Mouse (Mus musculus) urinary bladder, postnatal 14 days (tissue): ENCODE measurements around the gene Stard3.
"Not testable (repeated sequence)": the region's sequence is repeated elsewhere in the genome, so short reads cannot be mapped to it uniquely, and the experiment has no call there.

Experiments
- DNase-seq: peaks from one replicate; pipeline ENCODE4 v3.0.0; 2021; ENCODE audit warnings: low spot score

The Stard3 gene

DNA sequence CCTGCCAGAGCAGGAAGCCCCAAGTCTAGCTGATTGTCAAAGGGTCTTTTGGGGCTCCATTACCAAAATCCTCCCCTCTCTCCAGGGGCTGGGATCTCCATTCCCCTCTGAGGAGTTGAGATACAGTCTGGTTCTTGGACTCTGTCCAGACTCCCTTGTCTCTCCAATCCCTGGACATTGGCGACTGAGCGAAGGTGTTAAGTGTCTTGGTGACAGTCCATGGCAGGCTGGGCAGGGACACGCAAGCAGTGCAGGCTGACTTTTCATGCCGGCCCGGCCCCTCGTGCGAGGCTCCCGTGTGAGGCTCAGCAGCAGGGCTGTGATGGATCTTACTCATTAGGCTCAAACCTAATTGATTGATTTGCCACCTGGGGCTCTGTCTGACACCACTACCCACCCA, 16.1 kb downstream of the Stard3 start:
- no peak for DNase-seq

DNA sequence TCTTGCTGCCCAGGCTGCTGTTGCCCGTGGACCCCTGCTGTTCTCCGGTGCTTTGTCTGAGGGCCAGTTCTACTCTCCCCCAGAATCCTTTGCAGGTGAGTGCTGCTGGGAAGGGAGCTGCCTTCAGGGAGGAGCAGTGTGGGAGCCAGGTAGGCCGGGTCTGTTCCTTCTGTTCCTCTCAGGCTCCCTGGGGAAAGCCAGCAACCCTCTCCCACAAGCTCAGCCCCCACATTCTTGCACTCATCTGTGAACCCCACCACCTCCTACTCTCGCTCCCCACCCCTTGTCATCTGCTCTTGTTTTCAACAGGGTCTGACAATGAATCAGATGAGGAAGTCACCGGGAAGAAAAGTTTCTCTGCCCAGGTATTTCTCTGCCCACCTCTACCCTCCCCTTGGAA, 18.6 kb downstream of the Stard3 start:
- no peak for DNase-seq

DNA sequence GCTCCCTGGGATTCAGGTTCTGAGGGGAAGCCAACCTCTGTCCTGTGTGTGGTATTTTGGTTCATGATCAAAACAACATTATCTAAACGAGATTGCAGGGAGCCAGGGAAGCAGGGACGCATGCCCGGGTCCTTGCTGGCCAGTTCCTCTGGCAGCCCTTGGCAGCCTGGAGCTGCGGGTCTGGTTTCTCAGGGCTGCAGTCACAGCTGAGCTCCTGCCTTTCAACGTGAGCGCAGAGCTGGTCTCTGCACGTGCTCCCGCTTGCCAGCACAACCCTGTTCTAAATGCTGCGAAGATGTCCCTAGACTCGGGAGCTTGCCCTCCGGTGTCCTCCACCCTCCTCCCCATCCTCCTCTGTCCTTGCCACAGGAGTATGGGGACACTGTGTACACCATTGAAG, 19.6 kb downstream of the Stard3 start:
- no peak for DNase-seq

DNA sequence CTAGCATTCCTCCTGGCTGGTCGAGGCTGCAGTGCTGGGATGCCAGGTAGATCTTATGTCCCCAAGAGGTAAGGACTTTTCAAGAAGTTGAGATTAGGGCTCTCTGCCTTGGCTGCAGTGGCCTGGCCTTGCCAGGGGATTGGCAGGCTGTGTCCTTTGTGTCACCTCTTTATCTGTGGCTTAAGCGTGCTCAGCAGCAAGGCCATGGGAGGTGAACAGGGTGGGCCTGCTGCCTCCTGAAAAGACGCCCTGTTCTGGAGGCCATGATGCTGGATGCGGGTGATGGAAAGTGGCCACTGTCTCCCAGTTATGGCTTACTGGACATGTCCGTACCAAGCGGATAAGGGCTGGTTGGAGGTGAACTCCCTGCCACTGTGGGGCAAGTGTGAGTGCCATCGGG, 21.2 kb downstream of the Stard3 start:
- DNase-seq: no peak

DNA sequence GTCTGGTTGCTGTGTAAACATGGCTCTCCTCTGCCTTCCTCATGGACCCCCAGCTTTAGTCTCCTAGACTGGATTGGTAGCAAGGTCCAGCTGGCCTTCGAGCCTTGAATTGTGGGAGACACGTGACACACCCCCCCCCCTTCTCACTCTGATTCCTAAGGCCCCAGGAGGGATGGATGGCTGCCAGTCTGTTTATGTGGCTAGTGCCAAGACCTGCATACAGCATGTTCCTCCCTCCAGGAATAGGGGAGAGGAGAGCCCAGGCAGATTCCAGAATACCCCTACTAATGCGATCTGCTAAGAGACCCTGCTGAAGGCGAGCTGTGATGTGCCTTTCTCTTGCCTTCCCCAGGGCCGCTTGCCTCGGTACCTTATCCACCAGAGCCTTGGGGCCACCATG, 21.9 kb downstream of the Stard3 start:
- DNase-seq: no peak

DNA sequence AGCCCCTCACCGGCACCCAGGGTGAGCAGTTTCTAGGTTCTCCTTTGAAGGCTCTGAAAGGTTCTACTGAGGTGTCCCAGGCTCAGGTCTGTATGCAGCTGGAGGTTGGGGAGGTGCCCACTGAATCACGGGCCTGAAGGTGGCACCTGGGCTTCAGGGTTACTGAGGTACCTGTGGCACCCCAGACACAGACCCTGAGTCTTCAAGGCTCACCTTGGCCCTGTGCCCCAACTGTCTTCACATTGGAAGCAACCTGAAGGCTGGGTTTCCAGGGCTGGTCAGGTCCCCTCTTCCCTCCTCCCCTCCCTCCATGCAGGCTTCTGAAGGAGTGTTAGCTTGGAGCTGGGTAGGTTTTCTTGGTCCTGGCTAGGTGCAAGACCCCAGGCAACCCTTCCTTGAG, 23.5 kb downstream of the Stard3 start:
- no peak for DNase-seq

DNA sequence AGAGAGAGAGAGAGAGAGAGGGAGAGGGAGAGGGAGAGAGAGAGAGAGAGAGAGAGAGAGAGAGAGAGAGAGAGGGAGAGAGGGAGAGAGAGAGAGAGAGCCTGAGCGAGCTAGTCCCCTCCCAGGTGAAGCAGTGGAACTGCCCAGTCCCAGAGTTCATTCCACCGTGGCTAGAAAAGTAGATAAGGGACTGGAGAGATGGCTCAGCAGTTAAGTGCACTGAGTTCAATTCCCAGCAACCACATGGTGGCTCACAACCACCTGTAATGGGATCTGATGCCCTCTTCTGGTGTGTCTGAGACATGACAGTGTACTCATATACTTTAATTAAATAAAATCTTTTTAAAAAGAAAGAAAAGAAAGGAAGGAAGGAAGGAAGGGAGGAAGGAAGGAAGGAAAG, 24.2 kb downstream of the Stard3 start:
- not testable (repeated sequence) for DNase-seq

DNA sequence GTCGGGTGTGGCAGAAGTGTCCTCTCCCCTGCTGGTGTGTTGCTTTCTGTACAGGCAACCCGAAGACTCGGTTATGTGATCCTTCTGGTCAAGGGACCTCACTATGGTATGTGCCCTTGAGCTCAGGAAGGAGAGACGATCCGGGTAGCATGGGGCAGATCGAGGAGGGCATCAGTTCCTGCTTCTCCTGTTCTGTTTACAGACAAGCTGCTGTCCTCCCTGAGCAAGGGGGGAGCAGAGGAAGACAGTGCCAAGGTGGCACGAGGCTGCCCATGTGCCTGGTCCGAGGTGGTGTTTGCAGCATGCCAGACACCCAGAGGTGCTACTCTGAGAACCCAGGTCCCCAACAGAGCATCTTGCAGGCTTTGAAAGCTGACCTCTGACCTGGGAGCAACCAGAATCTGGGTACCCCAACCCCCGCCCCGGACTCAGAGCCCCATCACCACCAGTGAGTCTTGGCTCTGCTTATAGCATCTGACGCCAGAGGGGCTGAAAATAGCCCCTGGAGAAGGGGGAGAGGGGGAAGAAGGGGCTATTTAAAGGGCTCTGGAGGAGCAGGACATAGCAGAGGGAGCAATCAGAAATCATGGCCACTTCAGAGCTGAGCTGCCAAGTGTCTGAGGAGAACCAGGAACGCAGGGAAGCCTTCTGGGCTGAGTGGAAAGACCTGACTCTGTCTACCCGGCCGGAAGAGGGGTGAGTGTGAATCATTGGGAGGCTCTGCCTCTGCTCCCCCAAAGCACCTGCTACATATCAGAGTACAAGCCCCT, 25.3 kb downstream of the Stard3 start, which contains the start of gene Tcap:
Tcap (plus strand) TSS at position 551 of the 770 bp plus-strand sequence.
- no peak for DNase-seq

DNA sequence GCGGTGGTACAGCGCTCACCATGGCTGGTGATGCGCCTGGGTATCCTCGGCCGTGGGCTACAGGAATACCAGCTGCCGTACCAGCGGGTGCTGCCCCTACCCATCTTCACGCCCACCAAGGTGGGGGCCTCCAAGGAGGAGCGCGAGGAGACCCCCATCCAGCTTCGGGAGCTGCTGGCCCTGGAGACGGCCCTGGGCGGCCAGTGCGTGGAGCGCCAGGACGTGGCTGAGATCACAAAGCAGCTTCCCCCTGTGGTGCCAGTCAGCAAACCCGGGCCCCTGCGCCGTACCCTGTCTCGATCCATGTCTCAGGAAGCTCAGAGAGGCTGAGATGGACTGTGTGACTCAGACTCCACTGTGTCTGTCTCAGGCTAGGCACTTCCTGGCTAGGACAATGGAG, 26.0 kb downstream of the Stard3 start:
- DNase-seq: no peak

DNA sequence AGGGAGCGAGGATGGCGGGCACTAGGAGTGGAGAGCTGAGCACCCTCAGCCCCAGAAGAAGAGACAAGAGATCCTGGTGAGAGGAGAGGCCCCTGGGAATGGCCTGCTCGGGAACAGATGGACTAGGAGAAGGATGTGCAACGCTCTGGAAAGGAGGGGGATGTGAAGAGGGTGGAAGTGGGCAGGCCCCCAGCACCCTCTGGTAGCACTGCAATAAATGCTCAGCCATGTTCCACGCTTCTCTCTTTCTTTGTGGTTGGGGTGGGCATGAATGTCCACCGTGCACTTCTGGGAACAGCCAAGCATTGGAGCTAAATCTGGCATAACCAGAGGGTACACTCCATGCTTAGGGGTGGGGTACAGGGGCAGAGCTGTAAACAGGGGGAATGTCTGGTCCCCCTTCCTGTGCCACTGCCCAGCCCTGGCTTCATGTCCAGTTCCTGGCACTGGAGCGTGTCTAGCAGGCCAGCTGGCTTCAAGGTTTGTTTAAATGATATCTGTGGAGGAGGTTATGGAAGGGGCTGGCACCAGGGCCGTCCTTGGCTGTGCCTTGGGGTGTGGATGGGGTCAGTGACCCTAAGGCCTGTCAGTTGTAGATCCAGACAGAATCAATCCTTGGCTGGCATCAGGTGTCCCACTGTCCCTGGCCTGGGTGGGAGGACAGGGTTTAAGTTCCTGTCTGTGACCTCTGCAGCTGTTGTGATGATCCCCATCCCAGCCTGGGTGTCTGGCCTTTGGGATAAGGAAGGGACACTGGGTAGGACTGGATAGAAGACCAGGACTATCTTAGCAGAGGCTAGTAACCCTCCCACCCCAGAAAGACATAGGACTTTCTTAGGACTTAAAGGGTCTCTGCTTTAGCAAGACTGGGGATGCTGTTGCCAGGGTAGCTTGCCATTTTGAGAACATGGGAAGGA, 26.8 kb downstream of the Stard3 start:
- no peak for DNase-seq

DNA sequence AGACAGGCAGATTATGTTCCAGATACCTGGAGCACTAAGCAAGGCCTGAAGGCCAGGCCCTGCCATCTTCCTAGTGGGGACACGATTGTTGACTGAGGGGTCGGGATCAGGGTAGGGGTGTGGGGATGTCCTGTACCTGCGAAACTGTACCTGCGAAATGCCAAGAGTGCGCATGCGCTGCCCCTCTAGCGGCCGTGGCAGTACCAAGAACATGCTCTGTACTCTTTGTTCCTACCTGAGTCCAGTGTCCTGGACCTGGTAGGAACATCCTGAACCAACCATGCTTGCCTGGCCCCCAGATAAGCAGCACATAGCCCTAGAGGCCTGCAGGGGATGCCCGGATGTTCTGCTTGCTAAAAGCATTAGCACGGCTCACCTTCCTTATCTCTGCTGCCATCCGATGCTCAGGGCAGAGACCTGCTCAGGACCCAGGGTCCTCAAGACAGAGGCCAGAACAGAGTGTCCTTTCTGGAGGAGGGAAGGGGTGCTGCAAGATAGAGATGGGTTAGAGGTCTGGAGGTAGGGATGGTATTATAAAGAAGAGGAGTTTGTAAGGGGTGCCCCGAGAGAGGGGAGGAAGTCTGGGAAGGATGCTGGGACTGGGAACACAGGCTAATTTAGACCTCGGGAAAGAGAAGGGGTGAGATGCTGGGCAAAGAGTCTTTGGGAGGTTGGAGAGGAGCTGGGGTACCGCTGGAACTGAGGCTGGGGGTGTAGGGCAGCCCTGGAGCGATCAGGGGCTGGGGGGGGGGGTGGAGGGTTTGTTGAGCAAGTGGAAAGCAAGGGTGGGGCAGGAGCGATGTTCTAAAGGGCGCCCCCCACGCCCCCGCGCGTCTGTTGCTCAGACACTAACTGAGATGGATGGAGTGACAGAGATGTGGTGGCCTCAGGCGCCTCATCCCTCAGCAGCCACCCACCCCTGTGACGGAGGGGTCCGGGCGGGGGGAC, 27.7 kb downstream of the Stard3 start, which contains the start of gene Pnmt:
Pnmt (plus strand) TSS at position 813 of the 948 bp plus-strand sequence.
- DNase-seq: no peak

DNA sequence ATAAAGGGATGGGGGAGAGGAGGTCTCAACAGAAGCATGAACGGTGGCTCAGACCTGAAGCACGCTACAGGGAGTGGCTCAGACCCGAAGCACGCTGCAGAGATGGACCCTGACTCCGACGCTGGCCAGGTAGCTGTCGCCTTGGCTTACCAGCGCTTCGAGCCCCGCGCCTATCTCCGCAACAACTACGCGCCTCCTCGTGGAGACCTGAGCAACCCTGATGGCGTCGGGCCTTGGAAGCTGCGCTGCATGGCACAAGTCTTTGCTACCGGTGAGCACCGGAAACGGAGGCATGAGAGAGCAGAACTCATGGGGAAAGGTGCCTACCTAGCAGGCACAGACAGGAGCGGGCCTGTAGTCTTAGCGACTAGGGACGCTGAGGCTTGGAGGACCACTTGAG, 28.4 kb downstream of the Stard3 start:
- no peak for DNase-seq

DNA sequence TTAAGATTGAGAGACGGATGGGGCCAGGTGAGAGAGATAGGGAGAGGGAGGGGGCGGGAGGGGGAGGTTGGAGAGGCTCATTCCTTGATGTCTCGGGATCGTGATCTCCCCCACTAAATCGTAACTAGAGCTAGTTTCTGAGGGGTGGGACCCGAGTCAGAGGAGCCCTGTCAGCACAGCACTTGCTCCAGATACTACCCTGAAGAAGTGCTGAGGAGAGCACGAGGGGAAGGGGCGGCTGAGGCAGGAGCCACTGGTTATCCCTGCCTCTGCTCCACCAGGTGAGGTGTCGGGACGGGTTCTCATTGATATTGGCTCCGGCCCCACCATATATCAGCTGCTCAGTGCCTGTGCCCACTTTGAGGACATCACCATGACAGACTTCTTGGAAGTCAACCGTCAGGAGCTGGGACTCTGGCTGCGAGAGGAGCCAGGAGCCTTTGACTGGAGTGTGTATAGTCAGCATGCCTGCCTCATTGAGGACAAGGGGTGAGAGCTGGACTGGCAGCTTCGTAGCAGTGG, 28.9 kb downstream of the Stard3 start:
- DNase-seq: no peak

DNA sequence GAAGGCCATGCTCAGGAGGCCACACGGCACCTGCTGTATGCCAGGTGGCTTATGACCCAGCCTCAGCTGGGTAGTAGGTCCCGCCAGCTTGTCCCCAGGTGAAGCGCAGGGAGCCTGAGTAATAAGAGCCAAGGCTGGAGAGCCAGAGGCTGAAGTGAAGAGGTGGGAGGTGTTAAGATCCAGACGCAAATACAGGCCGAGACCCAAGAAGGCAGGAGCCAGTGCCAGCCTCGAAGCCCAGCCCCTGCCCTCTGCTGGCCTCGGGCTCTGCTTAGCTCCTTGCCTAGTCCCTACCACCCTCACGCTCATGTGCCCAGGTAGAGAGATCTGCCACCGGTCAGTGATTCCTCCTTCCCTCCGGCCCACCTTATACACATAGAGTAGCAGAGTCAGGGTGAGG, 30.1 kb downstream of the Stard3 start:
- DNase-seq: no peak

DNA sequence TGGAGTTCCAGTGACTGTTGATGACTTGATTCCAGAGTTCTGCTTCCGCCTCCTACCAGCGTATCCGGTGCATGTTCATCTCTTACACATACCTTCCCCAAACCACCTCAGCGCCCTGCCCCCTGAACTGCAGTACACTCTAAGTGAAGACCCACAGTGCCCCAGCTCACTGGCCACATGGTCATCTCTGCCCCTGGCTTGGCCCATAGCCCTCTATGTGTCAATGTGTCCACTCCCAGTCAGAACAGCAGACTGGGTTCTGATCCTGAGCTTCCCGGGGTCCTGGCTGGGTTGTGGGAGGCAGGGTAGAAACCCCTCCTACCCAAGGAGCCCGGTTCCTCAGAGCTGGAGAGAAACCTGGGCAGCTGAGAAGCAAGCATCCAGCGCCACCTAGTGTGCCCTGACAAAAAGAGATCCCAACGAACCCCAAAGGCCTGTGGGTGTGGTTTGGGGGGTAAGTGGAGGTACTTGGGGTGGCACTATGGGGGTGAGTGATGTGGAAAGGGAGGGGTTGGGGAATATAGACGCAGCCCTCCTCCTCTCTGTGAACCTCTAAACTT, 31.1 kb downstream of the Stard3 start:
- DNase-seq: peak; percentile 60

DNA sequence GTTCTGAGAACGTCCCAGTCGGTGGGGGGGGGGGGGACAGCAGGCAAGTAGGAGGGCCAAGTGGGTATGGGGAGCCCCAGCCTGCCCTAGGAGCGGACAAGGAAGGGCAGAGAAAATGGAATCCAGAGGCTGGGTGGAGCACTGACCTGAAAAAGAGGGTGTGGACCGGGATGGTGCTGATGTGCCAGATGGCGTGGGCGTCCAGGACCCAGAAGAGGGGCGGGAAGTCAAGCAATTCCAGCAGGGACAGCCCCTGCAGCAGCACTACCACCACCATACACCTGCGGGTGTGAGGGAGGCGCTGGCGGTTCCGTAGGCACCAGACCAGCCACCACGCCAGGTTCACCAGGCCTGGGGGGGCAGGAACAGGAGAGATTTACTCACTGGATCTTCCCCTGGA, 32.0 kb downstream of the Stard3 start:
- DNase-seq: no peak

DNA sequence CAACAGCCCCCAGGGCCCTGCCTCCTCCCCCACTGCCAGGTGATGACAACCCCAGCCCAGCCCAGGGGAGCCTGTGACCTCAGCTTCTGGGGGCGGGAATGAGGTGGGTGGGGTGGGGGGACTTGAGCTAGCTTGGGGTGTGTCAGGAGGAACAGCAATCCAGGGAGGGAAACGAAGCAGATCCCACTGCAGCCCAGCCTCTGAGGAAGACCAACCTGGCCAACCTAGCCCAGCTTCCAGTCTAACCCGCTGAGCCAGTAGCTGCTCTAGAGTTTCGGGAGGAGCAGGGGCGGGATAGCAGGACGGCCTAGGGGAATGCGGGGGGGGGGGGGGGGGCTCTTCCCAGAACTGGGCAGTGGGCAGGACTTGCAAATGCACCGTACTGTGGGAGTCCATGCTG, 33.9 kb downstream of the Stard3 start:
- peak; percentile 43 for DNase-seq

DNA sequence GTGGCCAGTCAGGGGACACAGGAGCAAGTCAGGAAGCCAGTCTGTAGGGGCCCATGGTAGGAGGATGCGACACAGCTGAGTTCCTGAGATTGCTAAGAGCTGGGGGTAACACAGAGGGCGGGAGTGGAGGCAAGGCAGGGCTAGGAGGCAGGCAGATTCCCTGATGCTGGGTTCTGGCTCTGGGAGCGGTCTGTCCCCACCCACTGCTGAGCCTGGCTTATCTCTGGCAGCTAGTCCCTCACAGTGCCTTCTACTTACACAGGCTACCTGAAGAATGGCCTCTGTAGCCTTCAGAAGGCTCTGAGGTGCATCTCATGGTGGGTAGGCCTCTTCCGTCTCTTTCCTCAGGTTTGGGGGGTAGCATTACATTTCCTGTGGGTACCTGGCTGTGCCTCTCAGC, 34.5 kb downstream of the Stard3 start:
- no peak for DNase-seq

DNA sequence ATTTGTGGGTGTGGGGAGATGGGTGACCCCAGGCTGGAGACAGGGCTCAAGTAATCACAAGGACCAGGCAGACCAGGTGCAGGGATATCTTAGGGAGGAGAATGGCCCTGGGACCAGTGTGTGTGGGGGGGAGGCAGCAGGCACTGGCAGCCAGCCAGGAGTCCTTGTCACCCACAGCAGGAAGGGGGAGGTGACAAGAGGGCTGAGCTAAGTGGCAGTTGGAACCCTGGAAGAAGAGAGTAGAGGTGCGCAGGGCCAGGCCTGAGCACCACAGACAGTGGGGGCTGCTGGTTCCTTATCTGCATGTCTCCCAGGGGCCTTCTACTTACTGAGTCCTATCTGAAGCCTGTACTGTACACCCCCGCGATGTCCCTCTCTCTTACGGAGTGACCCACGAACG, 35.1 kb downstream of the Stard3 start:
- DNase-seq: no peak

DNA sequence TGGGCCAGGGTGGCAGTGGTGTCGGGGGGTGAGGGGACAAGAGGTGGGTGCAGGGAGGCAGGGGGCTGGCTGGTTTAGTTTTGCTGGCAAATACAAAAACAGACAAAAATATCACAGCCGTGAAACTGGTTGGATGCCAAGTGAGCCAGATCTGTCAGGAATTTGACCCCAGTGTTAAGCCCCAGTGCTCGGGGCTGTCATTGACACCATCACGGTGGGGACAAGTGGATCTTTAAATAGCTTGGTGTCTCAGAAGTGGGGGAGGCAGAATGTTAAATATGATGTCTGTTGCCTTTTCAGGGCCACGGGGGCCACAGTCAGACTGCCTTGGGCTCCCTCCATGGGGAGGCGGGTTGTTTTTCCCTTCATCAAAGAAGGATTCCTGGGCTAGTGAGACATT, 36.1 kb downstream of the Stard3 start:
- no peak for DNase-seq

DNA sequence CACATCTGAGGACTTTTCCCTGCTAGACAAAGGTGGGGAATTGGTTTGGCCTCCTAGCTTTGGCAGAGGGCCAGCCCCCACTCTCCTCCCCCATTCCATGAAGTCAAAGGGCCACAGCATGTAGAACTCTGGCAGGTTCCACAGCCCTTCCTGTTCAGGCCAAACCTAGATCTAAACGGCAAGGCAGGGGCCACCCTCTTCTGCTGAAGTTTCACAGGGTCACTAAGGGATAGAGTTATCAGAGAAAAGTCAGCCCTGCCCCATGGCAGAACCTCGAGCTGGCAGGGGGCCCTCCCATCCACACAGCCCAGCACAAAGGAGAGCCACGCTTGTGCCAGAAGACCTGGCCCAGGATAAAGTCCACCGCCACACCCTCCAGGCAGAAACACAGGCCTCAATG, 36.9 kb downstream of the Stard3 start:
- DNase-seq: no peak
